Mouse (Mus musculus) thymus, adult 2 months (tissue): ENCODE measurements around the gene Igsf9b. TPM values are rescaled to one million over a fixed set of nuclear protein-coding genes. Genes with fewer than 3 reads are reported as not detected.

ENCODE experiments used
- DNase-seq: peaks from one replicate; pipeline ENCODE4 v3.0.0; 2021
- H3K27ac ChIP-seq: fragments of 200-500 bp; 2 replicates; pipeline ENCODE4 v1.5.1; 2012; ENCODE audit warnings: low read length, control low read depth; ENCODE audit not compliant: control insufficient read depth, insufficient read depth
- H3K27me3 ChIP-seq: fragments of 200-500 bp; 2 replicates; pipeline ENCODE4 v1.6.1; 2012; ENCODE audit warnings: mild to moderate bottlenecking, low read length, moderate library complexity, mixed read lengths; ENCODE audit not compliant: control insufficient read depth, insufficient read depth
- H3K36me3 ChIP-seq: fragments of 200-500 bp; 2 replicates; pipeline ENCODE4 v1.6.1; 2012; ENCODE audit warnings: mild to moderate bottlenecking, low read length, moderate library complexity; ENCODE audit not compliant: control insufficient read depth, insufficient read depth
- H3K4me1 ChIP-seq: fragments of 200-500 bp; replicated peaks from 2 replicates; pipeline ENCODE4 v1.6.1; 2012; ENCODE audit warnings: low read length; ENCODE audit not compliant: control insufficient read depth, insufficient read depth
- H3K4me3 ChIP-seq: fragments of 200-500 bp; 2 replicates; pipeline ENCODE4 v1.5.1; 2012; ENCODE audit warnings: mild to moderate bottlenecking, low read length, control low read depth, moderate library complexity; ENCODE audit not compliant: control insufficient read depth, insufficient read depth
- CTCF ChIP-seq: fragments of 200-500 bp; IDR thresholded peaks from 2 replicates; pipeline ENCODE4 v1.5.1; 2012; ENCODE audit warnings: mild to moderate bottlenecking, control low read depth, low read length, moderate library complexity, borderline replicate concordance; ENCODE audit not compliant: control insufficient read depth, poor library complexity, insufficient read depth; ENCODE audit errors: extremely low read depth
- POLR2A ChIP-seq: fragments of 200-500 bp; IDR thresholded peaks from 2 replicates; pipeline ENCODE4 v1.6.1; 2012; ENCODE audit warnings: mild to moderate bottlenecking, low read length, control low read depth, moderate library complexity; ENCODE audit not compliant: control insufficient read depth, poor library complexity, insufficient read depth; ENCODE audit errors: extremely low read depth
- WGBS: fragments of 180-500 bp; shearing (Covaris S2); methylation state at CpG from one replicate; pipeline ENCODE4 v1.1.7; 2018; 5-methylcytosine and 5-hydroxymethylcytosine counted together
- polyA plus RNA-seq: library from polyadenylated mRNA; depleted of rRNA; stranded (reverse); fragments of >200 nt; gene quantifications from 2 replicates; pipeline ENCODE4 v1.2.3, GENCODE M21; 2012

Gene Igsf9b
- polyA plus RNA-seq, 1 experiment, result 1.0 TPM

GRCm38 (mm10) chr9:27327558-27327957 is 28.6 kb downstream of the Igsf9b start:
- WGBS, result 92% methylated on average over 3 of the region's 3 CpGs
- no peak overlapping the region for H3K27ac ChIP-seq
- no peaks in the 10 kb centered on the region for H3K27me3 ChIP-seq
- no peaks in the 10 kb centered on the region for H3K36me3 ChIP-seq
- no peak overlapping the region for H3K4me3 ChIP-seq
- no peak for DNase-seq
- TF ChIP-seq POLR2A (no peak), CTCF (no peak)
- no peaks in the 10 kb centered on the region for H3K4me1 ChIP-seq

GRCm38 (mm10) chr9:27330374-27330773 is 31.4 kb downstream of the Igsf9b start:
- Histone ChIP-seq H3K27me3 (no peaks in the 10 kb centered on the region), H3K27ac (no peak overlapping the region), H3K4me3 (no peak overlapping the region), H3K4me1 (no peaks in the 10 kb centered on the region), H3K36me3 (no peaks in the 10 kb centered on the region)
- no peak for DNase-seq
- TF ChIP-seq POLR2A, result no peak
- no peak for TF ChIP-seq CTCF
- WGBS, result 91% methylated on average over 4 of the region's 4 CpGs

- no peak for DNase-seq
- H3K4me1 ChIP-seq, result no peaks in the 10 kb centered on the region
- H3K27ac ChIP-seq, result no peak overlapping the region
- WGBS, result 97% methylated on average over 7 of the region's 7 CpGs
- H3K4me3 ChIP-seq, result no peak overlapping the region
- TF ChIP-seq CTCF (no peak), POLR2A (no peak)
- H3K27me3 ChIP-seq, result no peaks in the 10 kb centered on the region
- no peaks in the 10 kb centered on the region for H3K36me3 ChIP-seq
These were observed 32.5 kb downstream of the Igsf9b start for GRCm38 (mm10) chr9:27331538-27331937.

GRCm38 (mm10) chr9:27334895-27335294 is 35.9 kb downstream of the Igsf9b start:
- no peak for DNase-seq
- no peak overlapping the region for H3K27ac ChIP-seq
- no peak for TF ChIP-seq POLR2A
- no peak for TF ChIP-seq CTCF
- H3K4me1 ChIP-seq, result no peaks in the 10 kb centered on the region
- 89% methylated on average over 9 of the region's 9 CpGs for WGBS
- H3K36me3 ChIP-seq, result no peaks in the 10 kb centered on the region
- H3K27me3 ChIP-seq, result no peaks in the 10 kb centered on the region
- no peak overlapping the region for H3K4me3 ChIP-seq

GRCm38 (mm10) chr9:27336962-27337636 is 38.1 kb downstream of the Igsf9b start:
- 93% methylated on average over 4 of the region's 4 CpGs for WGBS
- no peak for TF ChIP-seq POLR2A
- TF ChIP-seq CTCF, result no peak
- no peak for DNase-seq
- H3K4me3 ChIP-seq, result no peak overlapping the region
- H3K27me3 ChIP-seq, result no peaks in the 10 kb centered on the region
- H3K27ac ChIP-seq, result no peak overlapping the region
- no peaks in the 10 kb centered on the region for H3K4me1 ChIP-seq
- no peaks in the 10 kb centered on the region for H3K36me3 ChIP-seq

GRCm38 (mm10) chr9:27339168-27339567 is 40.2 kb downstream of the Igsf9b start:
- Histone ChIP-seq H3K36me3 (no peaks in the 10 kb centered on the region), H3K27me3 (no peaks in the 10 kb centered on the region), H3K27ac (no peak overlapping the region), H3K4me3 (no peak overlapping the region), H3K4me1 (no peaks in the 10 kb centered on the region)
- no peak for DNase-seq
- no peak for TF ChIP-seq POLR2A
- no peak for TF ChIP-seq CTCF
- WGBS, result 92% methylated on average over 1 of the region's 1 CpGs

GRCm38 (mm10) chr9:27346541-27347269 is 47.7 kb downstream of the Igsf9b start:
- 88% methylated on average over 11 of the region's 11 CpGs for WGBS
- Histone ChIP-seq H3K36me3 (no peaks in the 10 kb centered on the region), H3K27me3 (no peaks in the 10 kb centered on the region), H3K4me3 (no peak overlapping the region), H3K27ac (no peak overlapping the region), H3K4me1 (no peaks in the 10 kb centered on the region)
- no peak for TF ChIP-seq POLR2A
- TF ChIP-seq CTCF, result no peak
- no peak for DNase-seq
